Mouse (Mus musculus) liver, embryonic 11.5 days (tissue): ENCODE measurements around the gene Igsf11. TPM values are rescaled to one million over a fixed set of nuclear protein-coding genes. Genes with fewer than 3 reads are reported as not detected.

Source experiments
- ATAC-seq: fragments of 200-750 bp; cut with Nextera tagmentation; replicated peaks from 2 replicates; pipeline ENCODE4 v1.8.0; 2017; ENCODE audit warnings: moderate number of reproducible peaks, mild to moderate bottlenecking, moderate TSS enrichment, moderate library complexity; ENCODE audit not compliant: low FRiP score
- DNase-seq: peaks from one replicate; pipeline ENCODE4 v3.0.0-alpha.2; 2017; ENCODE audit warnings: low spot score
- H3K27ac ChIP-seq: fragments of 300-500 bp; sonication (generic); 2 replicates; pipeline ENCODE4 v1.5.1; 2014; ENCODE audit warnings: mild to moderate bottlenecking, low read depth, low read length, control low read depth
- H3K27me3 ChIP-seq: fragments of 300-500 bp; sonication (generic); replicated peaks from 2 replicates; pipeline ENCODE4 v1.6.1; 2014; ENCODE audit warnings: low read length, mixed read lengths; ENCODE audit not compliant: control insufficient read depth, insufficient read depth
- H3K36me3 ChIP-seq: fragments of 300-500 bp; sonication (generic); 2 replicates; pipeline ENCODE4 v1.6.1; 2014; ENCODE audit warnings: mild to moderate bottlenecking, low read length, moderate library complexity, mixed read lengths; ENCODE audit not compliant: control insufficient read depth, insufficient read depth
- H3K4me1 ChIP-seq: fragments of 300-500 bp; sonication (generic); replicated peaks from 2 replicates; pipeline ENCODE4 v1.6.1; 2014; ENCODE audit warnings: low read length, mixed read lengths; ENCODE audit not compliant: control insufficient read depth, insufficient read depth
- H3K4me2 ChIP-seq: fragments of 300-500 bp; sonication (generic); 2 replicates; pipeline ENCODE4 v1.6.1; 2014; ENCODE audit warnings: mild to moderate bottlenecking, control low read depth, moderate library complexity
- H3K4me3 ChIP-seq: fragments of 300-500 bp; sonication (generic); 2 replicates; pipeline ENCODE4 v1.5.1; 2014; ENCODE audit warnings: low read depth, low read length, control low read depth
- H3K9ac ChIP-seq: fragments of 300-500 bp; sonication (generic); 2 replicates; pipeline ENCODE4 v1.6.1; 2014; ENCODE audit warnings: low read depth, low read length, control low read depth
- H3K9me3 ChIP-seq: fragments of 300-500 bp; sonication (generic); 2 replicates; pipeline ENCODE4 v1.6.1; 2016; ENCODE audit warnings: low read length, inconsistent platforms, mixed read lengths; ENCODE audit not compliant: control insufficient read depth
- WGBS: fragments of 180-500 bp; shearing (Covaris S2); extraction: QIAGEN DNeasy Blood & Tissue Kit; methylation state at CpG from one replicate; pipeline ENCODE4 v1.1.7; 2014; 5-methylcytosine and 5-hydroxymethylcytosine counted together
- polyA plus RNA-seq: library from polyadenylated mRNA; unstranded; fragments of >200 nt; fragmentation: Nextera tagmentation; extraction: Ambion mirVana; gene quantifications from 2 replicates; pipeline ENCODE4 v1.2.1, GENCODE M21; 2014

The Igsf11 gene
- polyA plus RNA-seq, 1 experiment from 2014 or later: 0.23 TPM

DNA sequence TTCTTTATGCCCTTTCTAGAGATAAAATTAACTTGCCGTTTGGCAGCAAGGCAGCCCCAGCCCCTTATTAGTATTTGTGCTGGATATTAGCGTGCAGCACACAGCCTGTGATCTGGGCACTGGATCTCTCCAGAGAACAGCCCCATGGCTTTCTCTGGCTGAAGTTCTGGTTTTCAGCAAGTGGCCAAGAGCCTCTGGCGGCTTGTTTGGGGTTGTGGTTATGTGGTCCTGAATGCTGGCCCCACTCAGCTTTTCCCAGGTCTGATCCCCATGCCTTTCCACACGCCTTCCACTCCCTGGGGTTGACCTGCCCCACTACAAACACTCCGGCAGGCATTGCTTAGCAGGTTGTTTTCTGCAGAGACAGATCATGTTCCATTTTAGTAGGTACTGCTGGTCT is 24.4 kb downstream of the Igsf11 start:
- H3K9me3 ChIP-seq: no peaks in the 10 kb centered on the region
- no peak overlapping the region for H3K9ac ChIP-seq
- no peaks in the 10 kb centered on the region for H3K36me3 ChIP-seq
- no peak overlapping the region for H3K27ac ChIP-seq
- no peaks in the 10 kb centered on the region for H3K27me3 ChIP-seq
- no peaks in the 10 kb centered on the region for H3K4me1 ChIP-seq
- DNase-seq (no peak), ATAC-seq (no peak)
- H3K4me3 ChIP-seq: no peak overlapping the region
- 87% methylated on average over 5 of the region's 5 CpGs for WGBS
- no peak overlapping the region for H3K4me2 ChIP-seq

- H3K4me1 ChIP-seq: no peaks in the 10 kb centered on the region
- H3K9me3 ChIP-seq: no peaks in the 10 kb centered on the region
- no peaks in the 10 kb centered on the region for H3K36me3 ChIP-seq
- H3K27me3 ChIP-seq: no peaks in the 10 kb centered on the region
- 82% methylated on average over 2 of the region's 2 CpGs for WGBS
- no peak overlapping the region for H3K9ac ChIP-seq
- DNase-seq: no peak
- ATAC-seq: no peak
- no peak overlapping the region for H3K4me2 ChIP-seq
- H3K4me3 ChIP-seq: no peak overlapping the region
- no peak overlapping the region for H3K27ac ChIP-seq
These were observed 25.6 kb downstream of the Igsf11 start for GRCm38 (mm10) chr16:38918121-38918520.

- Histone ChIP-seq H3K4me3 (no peak overlapping the region), H3K27ac (no peak overlapping the region), H3K4me2 (no peak overlapping the region), H3K9me3 (no peaks in the 10 kb centered on the region), H3K27me3 (no peaks in the 10 kb centered on the region), H3K36me3 (no peaks in the 10 kb centered on the region), H3K4me1 (no peaks in the 10 kb centered on the region), H3K9ac (no peak overlapping the region)
- DNase-seq (no peak), ATAC-seq (no peak)
- WGBS: 85% methylated on average over 5 of the region's 5 CpGs
These were observed 28.0 kb downstream of the Igsf11 start for GRCm38 (mm10) chr16:38920488-38920887.

DNA sequence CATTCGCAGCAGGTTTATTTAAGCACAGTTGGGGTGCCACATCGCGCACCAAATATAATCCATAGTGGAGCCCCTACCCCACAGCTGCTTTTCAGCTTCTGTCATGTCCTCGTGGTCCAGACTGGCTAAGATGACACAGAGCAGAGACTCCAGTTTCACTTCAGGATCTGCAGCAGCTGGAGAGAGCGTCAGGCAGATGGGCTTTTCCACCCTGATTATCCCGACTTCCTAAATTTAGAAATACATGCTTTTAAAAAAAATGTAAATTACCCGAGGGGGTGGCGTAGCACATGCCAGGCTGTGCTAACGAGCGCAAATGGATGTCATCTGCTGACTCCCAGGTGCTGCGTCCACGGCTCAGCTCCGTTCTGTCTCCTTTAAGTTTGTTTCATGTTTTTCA is 32.5 kb downstream of the Igsf11 start:
- H3K27ac ChIP-seq: no peak overlapping the region
- no peaks in the 10 kb centered on the region for H3K9me3 ChIP-seq
- WGBS: 77% methylated on average over 13 of the region's 13 CpGs
- no peaks in the 10 kb centered on the region for H3K27me3 ChIP-seq
- ATAC-seq: no peak
- no peak for DNase-seq
- no peak overlapping the region for H3K4me3 ChIP-seq
- no peaks in the 10 kb centered on the region for H3K36me3 ChIP-seq
- no peaks in the 10 kb centered on the region for H3K4me1 ChIP-seq
- no peak overlapping the region for H3K9ac ChIP-seq
- no peak overlapping the region for H3K4me2 ChIP-seq

DNA sequence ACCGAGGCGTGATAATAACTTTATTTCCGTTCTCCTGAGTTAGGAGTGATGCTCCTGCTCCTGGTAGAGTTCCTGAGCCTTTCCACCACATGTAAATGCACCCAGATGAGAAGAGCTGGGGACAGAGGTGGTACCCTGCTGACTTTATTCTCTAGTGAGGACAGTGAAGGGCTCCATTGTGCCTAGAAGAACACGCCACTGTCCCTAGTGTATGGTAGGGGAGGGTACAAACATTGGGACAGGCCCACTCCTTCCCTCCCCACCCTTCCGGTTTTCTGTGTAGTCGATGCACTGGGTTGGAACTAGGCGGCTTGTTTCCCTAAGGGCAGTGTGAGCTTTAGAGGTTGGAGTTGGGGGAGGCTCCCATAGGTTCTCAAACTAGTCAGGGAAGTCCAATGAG is 36.3 kb downstream of the Igsf11 start:
- ATAC-seq (no peak), DNase-seq (no peak)
- Histone ChIP-seq H3K36me3 (no peaks in the 10 kb centered on the region), H3K4me3 (no peak overlapping the region), H3K27ac (no peak overlapping the region), H3K9me3 (no peaks in the 10 kb centered on the region), H3K27me3 (no peaks in the 10 kb centered on the region), H3K4me1 (no peaks in the 10 kb centered on the region), H3K9ac (no peak overlapping the region), H3K4me2 (no peak overlapping the region)
- 77% methylated on average over 7 of the region's 7 CpGs for whole genome bisulfite sequencing

DNA sequence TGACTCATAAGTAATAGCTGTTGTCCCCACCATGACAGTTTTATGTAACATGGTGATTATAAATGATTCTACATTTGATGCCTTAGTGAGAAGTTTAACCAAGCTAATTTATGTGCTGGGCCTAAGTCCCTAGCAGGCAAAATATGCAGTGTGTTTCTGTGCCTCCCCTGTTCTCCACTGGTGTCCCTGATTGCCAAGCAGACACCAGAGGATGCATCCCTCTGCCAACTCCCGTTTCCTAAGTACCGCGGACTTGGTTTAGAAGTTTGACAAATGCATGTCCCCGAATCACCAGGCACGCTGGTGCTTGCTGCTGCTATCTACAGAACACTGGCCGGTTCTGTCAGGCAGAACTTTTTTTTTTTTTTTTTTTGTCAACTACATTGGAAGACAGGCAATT is 39.0 kb downstream of the Igsf11 start:
- Histone ChIP-seq H3K27ac (no peak overlapping the region), H3K4me1 (no peaks in the 10 kb centered on the region), H3K27me3 (no peaks in the 10 kb centered on the region), H3K36me3 (no peaks in the 10 kb centered on the region), H3K9ac (no peak overlapping the region), H3K9me3 (no peaks in the 10 kb centered on the region), H3K4me2 (no peak overlapping the region), H3K4me3 (no peak overlapping the region)
- ATAC-seq (no peak), DNase-seq (no peak)
- WGBS: 69% methylated on average over 6 of the region's 6 CpGs

GRCm38 (mm10) chr16:38940805-38941204 is 48.3 kb downstream of the Igsf11 start:
- H3K4me2 ChIP-seq: no peak overlapping the region
- H3K4me1 ChIP-seq: no peaks in the 10 kb centered on the region
- ATAC-seq (no peak), DNase-seq (no peak)
- H3K27me3 ChIP-seq: no peaks in the 10 kb centered on the region
- WGBS: 73% methylated on average over 3 of the region's 3 CpGs
- no peak overlapping the region for H3K27ac ChIP-seq
- no peaks in the 10 kb centered on the region for H3K36me3 ChIP-seq
- H3K9me3 ChIP-seq: no peaks in the 10 kb centered on the region
- H3K9ac ChIP-seq: no peak overlapping the region
- H3K4me3 ChIP-seq: no peak overlapping the region

- 71% methylated on average over 6 of the region's 6 CpGs for WGBS
These were observed 48.8 kb downstream of the Igsf11 start for GRCm38 (mm10) chr16:38941275-38941674.

DNA sequence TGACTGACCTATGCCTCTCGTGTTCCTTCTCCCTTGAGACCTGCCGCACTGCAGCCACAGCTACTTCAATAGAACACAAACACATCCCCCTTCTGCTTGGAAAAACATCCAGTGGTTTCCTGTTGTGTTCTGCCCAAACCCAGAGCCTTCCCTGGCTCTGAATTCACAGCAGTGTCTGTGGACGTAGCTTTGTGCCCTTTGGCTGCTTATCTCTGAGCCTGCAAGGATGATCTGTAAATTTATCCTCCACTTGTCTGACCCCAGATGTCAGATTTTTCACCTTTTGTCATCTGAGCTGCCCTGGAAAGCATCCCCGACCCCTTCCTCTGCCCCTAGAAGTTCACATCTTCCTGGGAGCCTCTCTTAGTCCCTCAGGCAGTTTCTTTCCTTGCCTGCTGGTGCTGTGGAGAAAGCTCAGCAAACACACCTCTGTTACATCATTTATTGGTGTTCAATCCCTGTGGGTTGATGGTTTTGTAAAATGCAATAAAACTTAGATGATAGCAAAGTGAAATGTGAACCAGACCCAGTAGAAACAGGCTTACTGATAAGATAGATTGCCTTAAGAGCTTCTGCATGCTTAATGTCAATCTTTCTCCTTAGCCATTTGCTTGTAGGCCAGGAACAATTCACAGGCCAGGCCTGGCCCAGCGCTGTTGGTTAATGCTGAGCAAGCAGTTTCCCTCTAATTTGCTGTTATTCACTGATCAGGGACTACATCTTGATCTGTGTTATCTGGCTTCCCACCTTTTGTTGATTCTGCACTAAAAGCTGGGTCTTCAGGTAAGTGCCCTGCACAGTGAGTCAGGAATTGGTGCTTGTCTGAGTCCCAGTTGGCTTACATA is 51.5 kb downstream of the Igsf11 start:
- Histone ChIP-seq H3K4me2 (no peak overlapping the region), H3K27me3 (no peaks in the 10 kb centered on the region), H3K4me1 (no peaks in the 10 kb centered on the region), H3K9ac (no peak overlapping the region), H3K9me3 (no peaks in the 10 kb centered on the region), H3K36me3 (no peaks in the 10 kb centered on the region), H3K27ac (no peak overlapping the region), H3K4me3 (no peak overlapping the region)
- DNase-seq (no peak), ATAC-seq (no peak)
- 26% methylated on average over 5 of the region's 5 CpGs for WGBS

More at GRCm38 (mm10) chr16:38941275-38941674, 48.8 kb downstream of the Igsf11 start:
- H3K4me2 ChIP-seq: no peak overlapping the region
- H3K36me3 ChIP-seq: no peaks in the 10 kb centered on the region
- no peaks in the 10 kb centered on the region for H3K27me3 ChIP-seq
- no peak overlapping the region for H3K4me3 ChIP-seq
- H3K27ac ChIP-seq: no peak overlapping the region
- H3K4me1 ChIP-seq: no peaks in the 10 kb centered on the region
- no peak overlapping the region for H3K9ac ChIP-seq
- no peaks in the 10 kb centered on the region for H3K9me3 ChIP-seq
- DNase-seq (no peak), ATAC-seq (no peak)
